Mouse (Mus musculus): ENCODE results near the gene Met. TPM values are rescaled to one million over a fixed set of nuclear protein-coding genes. Genes with fewer than 3 reads are reported as not detected.

The Met gene
- polyA plus RNA-seq, 1 experiment from 2014 or later: 2.1 TPM

Other genes starting within 250 kb of the Met start
- gene Cav2, start 182.6 kb upstream of the Met start, polyA plus RNA-seq (2015; fragmentation: Nextera tagmentation; extraction: Ambion mirVana): 44.5 and 47.5 TPM in 2 replicates
- gene Cav1, start 157.5 kb upstream of the Met start, polyA plus RNA-seq (2015; fragmentation: Nextera tagmentation; extraction: Ambion mirVana): 371 and 412 TPM in 2 replicates
- gene Capza2, start 172.4 kb downstream of the Met start, polyA plus RNA-seq (2015; fragmentation: Nextera tagmentation; extraction: Ambion mirVana): 213 and 260 TPM in 2 replicates
- 26.1 and 30.2 TPM in 2 replicates for gene St7, start 229.1 kb downstream of the Met start, polyA plus RNA-seq (2015; fragmentation: Nextera tagmentation; extraction: Ambion mirVana)

Data from heart, embryonic 16.5 days (tissue).